Mouse (Mus musculus): ENCODE results near the gene Gm28047.

- TF ChIP-seq GATA1 (IDR thresholded peaks at IDR 0.05; ENCODE audit: low read length): no peak
- no peak for TF ChIP-seq TAL1 (IDR thresholded peaks at IDR 0.05; ENCODE audit: low read length)
These were observed 33.1 kb upstream of the Gm28047 start for GRCm38 (mm10) chr15:102657926-102658381.

Measured in erythroblast, embryonic 14.5 days (primary cell).